Mouse (Mus musculus) cerebellum, postnatal 4 days (tissue): ENCODE data around the gene Fdps.

Source experiments
- DNase-seq, 2 experiments: peaks; one replicate each; pipeline ENCODE4 v3.0.0; 2022; ENCODE audit warnings: low spot score in 2 of 2, mixed read lengths in 1 of 2

Gene Fdps

GRCm38 (mm10) chr3:89101812-89102494, at the start of gene Fdps:
Fdps (minus strand) TSS chr3:89101959.
- DNase-seq: peak; percentile 72 to 89

GRCm38 (mm10) chr3:89148567-89148966, 46.8 kb upstream of the Fdps start:
- no peak for DNase-seq

- no peak for DNase-seq
These were observed 46.2 kb upstream of the Fdps start for GRCm38 (mm10) chr3:89147979-89148311.

GRCm38 (mm10) chr3:89147101-89147978, 45.6 kb upstream of the Fdps start:
- no peak for DNase-seq

- no peak for DNase-seq
These were observed 43.8 kb upstream of the Fdps start for GRCm38 (mm10) chr3:89145566-89145965.

GRCm38 (mm10) chr3:89144821-89145220, 43.1 kb upstream of the Fdps start:
- DNase-seq: no peak

GRCm38 (mm10) chr3:89136365-89136764, 34.6 kb upstream of the Fdps start:
- no peak for DNase-seq

GRCm38 (mm10) chr3:89135958-89136357, 34.2 kb upstream of the Fdps start, which contains the start of gene Pklr:
Pklr (plus strand) TSS chr3:89136142.
- DNase-seq: no peak

- DNase-seq: no peak
These were observed 32.0 kb upstream of the Fdps start for GRCm38 (mm10) chr3:89133752-89134151.

- DNase-seq: no peak
These were observed 31.3 kb upstream of the Fdps start for GRCm38 (mm10) chr3:89133063-89133450.

- peak in 1 of 2 experiments; percentile 35 for DNase-seq
These were observed 30.7 kb upstream of the Fdps start for GRCm38 (mm10) chr3:89132285-89133062.

- no peak for DNase-seq
These were observed 30.1 kb upstream of the Fdps start for GRCm38 (mm10) chr3:89131816-89132215.

- no peak for DNase-seq
These were observed 28.1 kb upstream of the Fdps start for GRCm38 (mm10) chr3:89129908-89130307.

- no peak for DNase-seq
These were observed 24.2 kb upstream of the Fdps start for GRCm38 (mm10) chr3:89125981-89126380.

- no peak for DNase-seq
These were observed 22.5 kb upstream of the Fdps start for GRCm38 (mm10) chr3:89124241-89124640.

GRCm38 (mm10) chr3:89123313-89123712, 21.6 kb upstream of the Fdps start:
- no peak for DNase-seq

- DNase-seq: no peak
These were observed 13.8 kb upstream of the Fdps start for GRCm38 (mm10) chr3:89115522-89115921.

GRCm38 (mm10) chr3:89113058-89113457, 11.3 kb upstream of the Fdps start:
- DNase-seq: no peak

GRCm38 (mm10) chr3:89108146-89108545, 6.4 kb upstream of the Fdps start:
- DNase-seq: no peak

- DNase-seq: no peak
These were observed 5.8 kb upstream of the Fdps start for GRCm38 (mm10) chr3:89107545-89107944.

GRCm38 (mm10) chr3:89106881-89107280, 5.1 kb upstream of the Fdps start:
- no peak for DNase-seq

GRCm38 (mm10) chr3:89103291-89103595, 1.5 kb upstream of the Fdps start:
- no peak for DNase-seq
